Mouse (Mus musculus) forebrain, embryonic 11.5 days (tissue): ENCODE results near the gene Rnf183. TPM values are rescaled to one million over a fixed set of nuclear protein-coding genes. Genes with fewer than 3 reads are reported as not detected.

ENCODE experiments used
- ATAC-seq: fragments of 200-750 bp; cut with Nextera tagmentation; replicated peaks from 2 replicates; pipeline ENCODE4 v1.8.0; 2017; ENCODE audit warnings: moderate TSS enrichment; ENCODE audit not compliant: low FRiP score
- DNase-seq: peaks from one replicate; pipeline ENCODE4 v3.0.0-alpha.2; 2017; ENCODE audit warnings: low spot score
- H3K27ac ChIP-seq: fragments of 300-500 bp; sonication (generic); 2 replicates; pipeline ENCODE4 v1.5.1; 2014; ENCODE audit warnings: low read depth, low read length
- H3K27me3 ChIP-seq: fragments of 300-500 bp; sonication (generic); 2 replicates; pipeline ENCODE4 v1.6.1; 2014; ENCODE audit warnings: mild to moderate bottlenecking, low read length, mixed read lengths; ENCODE audit not compliant: control insufficient read depth, insufficient read depth
- H3K36me3 ChIP-seq: fragments of 300-500 bp; sonication (generic); 2 replicates; pipeline ENCODE4 v1.6.1; 2014; ENCODE audit warnings: mild to moderate bottlenecking, low read length, moderate library complexity, mixed read lengths; ENCODE audit not compliant: control insufficient read depth, insufficient read depth
- H3K4me1 ChIP-seq: fragments of 300-500 bp; sonication (generic); replicated peaks from 2 replicates; pipeline ENCODE4 v1.6.1; 2014; ENCODE audit warnings: low read length, mixed read lengths; ENCODE audit not compliant: control insufficient read depth, insufficient read depth
- H3K4me2 ChIP-seq: fragments of 300-500 bp; sonication (generic); 2 replicates; pipeline ENCODE4 v1.6.1; 2014; ENCODE audit warnings: low read depth, mild to moderate bottlenecking, low read length, moderate library complexity, mixed read lengths; ENCODE audit not compliant: severe bottlenecking
- H3K4me3 ChIP-seq: fragments of 300-500 bp; sonication (generic); 2 replicates; pipeline ENCODE4 v1.5.1; 2014; ENCODE audit warnings: low read depth, low read length
- H3K9ac ChIP-seq: fragments of 300-500 bp; sonication (generic); 2 replicates; pipeline ENCODE4 v1.6.1; 2014; ENCODE audit warnings: low read length
- H3K9me3 ChIP-seq: fragments of 300-500 bp; sonication (generic); 2 replicates; pipeline ENCODE4 v1.6.1; 2016; ENCODE audit warnings: low read length, mixed read lengths; ENCODE audit not compliant: control insufficient read depth
- WGBS: fragments of 180-500 bp; shearing (Covaris S2); extraction: QIAGEN DNeasy Blood & Tissue Kit; methylation state at CpG from one replicate; pipeline ENCODE4 v1.1.7; 2014; 5-methylcytosine and 5-hydroxymethylcytosine counted together
- polyA plus RNA-seq: library from polyadenylated mRNA; unstranded; fragments of >200 nt; fragmentation: Nextera tagmentation; extraction: Ambion mirVana; gene quantifications from 2 replicates; pipeline ENCODE4 v1.2.1, GENCODE M21; 2014

Rnf183 gene
- polyA plus RNA-seq, 1 experiment from 2014 or later = not detected

- H3K9me3 ChIP-seq = no peaks in the 10 kb centered on the region
- peak within 1 kb of the TSS; percentile 42 for H3K4me3 ChIP-seq
- H3K27me3 ChIP-seq = no peaks in the 10 kb centered on the region
- H3K4me1 ChIP-seq = no peaks in the 10 kb centered on the region
- WGBS = under 1% methylated on average over 30 of the region's 30 CpGs
- no peak within 1 kb of the TSS for H3K27ac ChIP-seq
- peak; percentile 94 for ATAC-seq
- no peaks in the 10 kb centered on the region for H3K36me3 ChIP-seq
- peak within 1 kb of the TSS; percentile 55 for H3K4me2 ChIP-seq
- H3K9ac ChIP-seq = peak within 1 kb of the TSS; percentile 59
- DNase-seq = peak; percentile 91
These were observed 35.6 kb upstream of the Rnf183 start, which contains the start of gene Wdr31 for GRCm38 (mm10) chr4:62470598-62471051. TSS of gene Wdr31 (minus strand) at chr4:62470896.

- Histone ChIP-seq H3K4me2 (no peak overlapping the region), H3K9me3 (no peaks in the 10 kb centered on the region), H3K4me3 (no peak overlapping the region), H3K27ac (no peak overlapping the region), H3K9ac (no peak overlapping the region), H3K4me1 (no peaks in the 10 kb centered on the region), H3K27me3 (no peaks in the 10 kb centered on the region), H3K36me3 (no peaks in the 10 kb centered on the region)
- WGBS = 95% methylated on average over 1 of the region's 1 CpGs
- DNase-seq = no peak
- no peak for ATAC-seq
These were observed 33.1 kb upstream of the Rnf183 start for GRCm38 (mm10) chr4:62468158-62468557.

GRCm38 (mm10) chr4:62463124-62463523, 28.1 kb upstream of the Rnf183 start:
- H3K4me1 ChIP-seq = no peaks in the 10 kb centered on the region
- H3K27ac ChIP-seq = no peak overlapping the region
- DNase-seq = no peak
- no peak overlapping the region for H3K4me3 ChIP-seq
- no peaks in the 10 kb centered on the region for H3K27me3 ChIP-seq
- WGBS = 97% methylated on average over 2 of the region's 2 CpGs
- ATAC-seq = no peak
- no peak overlapping the region for H3K4me2 ChIP-seq
- H3K36me3 ChIP-seq = no peaks in the 10 kb centered on the region; the same call in 1 of the 2 replicates
- no peak overlapping the region for H3K9ac ChIP-seq
- no peaks in the 10 kb centered on the region for H3K9me3 ChIP-seq

GRCm38 (mm10) chr4:62460348-62460747, 25.3 kb upstream of the Rnf183 start:
- ATAC-seq (no peak), DNase-seq (no peak)
- H3K36me3 ChIP-seq = no peaks in the 10 kb centered on the region; the same call in 1 of the 2 replicates
- no peak overlapping the region for H3K4me3 ChIP-seq
- H3K9me3 ChIP-seq = no peaks in the 10 kb centered on the region
- WGBS = 95% methylated on average over 8 of the region's 8 CpGs
- no peak overlapping the region for H3K4me2 ChIP-seq
- no peak overlapping the region for H3K9ac ChIP-seq
- H3K27ac ChIP-seq = no peak overlapping the region
- no peaks in the 10 kb centered on the region for H3K4me1 ChIP-seq
- H3K27me3 ChIP-seq = no peaks in the 10 kb centered on the region

GRCm38 (mm10) chr4:62459081-62459480, 24.0 kb upstream of the Rnf183 start:
- Histone ChIP-seq H3K4me2 (no peak overlapping the region), H3K27me3 (no peaks in the 10 kb centered on the region), H3K4me3 (no peak overlapping the region), H3K9ac (no peak overlapping the region), H3K4me1 (no peaks in the 10 kb centered on the region), H3K27ac (no peak overlapping the region), H3K9me3 (no peaks in the 10 kb centered on the region), H3K36me3 (no peaks in the 10 kb centered on the region; the same call in 1 of the 2 replicates)
- ATAC-seq = no peak
- 93% methylated on average over 3 of the region's 3 CpGs for WGBS
- no peak for DNase-seq

- Histone ChIP-seq H3K27ac (no peak overlapping the region), H3K4me1 (no peaks in the 10 kb centered on the region), H3K9me3 (no peaks in the 10 kb centered on the region), H3K36me3 (no peaks in the 10 kb centered on the region), H3K4me3 (no peak overlapping the region), H3K9ac (no peak overlapping the region), H3K4me2 (no peak overlapping the region), H3K27me3 (no peaks in the 10 kb centered on the region)
- ATAC-seq (no peak), DNase-seq (no peak)
- WGBS = 66% methylated on average over 5 of the region's 5 CpGs
These were observed 19.9 kb upstream of the Rnf183 start for GRCm38 (mm10) chr4:62454995-62455394.

GRCm38 (mm10) chr4:62440986-62441385, 5.9 kb upstream of the Rnf183 start:
- DNase-seq = no peak
- H3K4me2 ChIP-seq = no peak overlapping the region
- 80% methylated on average over 4 of the region's 4 CpGs for WGBS
- no peak overlapping the region for H3K27ac ChIP-seq
- no peaks in the 10 kb centered on the region for H3K9me3 ChIP-seq
- no peak overlapping the region for H3K9ac ChIP-seq
- H3K4me1 ChIP-seq = no peaks in the 10 kb centered on the region
- H3K36me3 ChIP-seq = no peaks in the 10 kb centered on the region
- no peak overlapping the region for H3K4me3 ChIP-seq
- no peak for ATAC-seq
- no peaks in the 10 kb centered on the region for H3K27me3 ChIP-seq

GRCm38 (mm10) chr4:62440544-62440943, 5.5 kb upstream of the Rnf183 start:
- no peak for ATAC-seq
- Histone ChIP-seq H3K4me2 (no peak overlapping the region), H3K9ac (no peak overlapping the region), H3K4me1 (no peaks in the 10 kb centered on the region), H3K36me3 (no peaks in the 10 kb centered on the region), H3K9me3 (no peaks in the 10 kb centered on the region), H3K4me3 (no peak overlapping the region), H3K27ac (no peak overlapping the region), H3K27me3 (no peaks in the 10 kb centered on the region)
- 77% methylated on average over 4 of the region's 4 CpGs for WGBS
- no peak for DNase-seq

- H3K27ac ChIP-seq = no peak overlapping the region
- no peaks in the 10 kb centered on the region for H3K9me3 ChIP-seq
- no peaks in the 10 kb centered on the region for H3K27me3 ChIP-seq
- ATAC-seq (no peak), DNase-seq (no peak)
- WGBS = 70% methylated on average over 4 of the region's 4 CpGs
- no peak overlapping the region for H3K4me3 ChIP-seq
- H3K9ac ChIP-seq = no peak overlapping the region
- no peaks in the 10 kb centered on the region for H3K36me3 ChIP-seq
- H3K4me2 ChIP-seq = no peak overlapping the region
- H3K4me1 ChIP-seq = no peaks in the 10 kb centered on the region
These were observed 4.7 kb upstream of the Rnf183 start for GRCm38 (mm10) chr4:62439793-62440192.
